ENCODE assay signal across 17 mouse cellular contexts in the genomic region with DNA sequence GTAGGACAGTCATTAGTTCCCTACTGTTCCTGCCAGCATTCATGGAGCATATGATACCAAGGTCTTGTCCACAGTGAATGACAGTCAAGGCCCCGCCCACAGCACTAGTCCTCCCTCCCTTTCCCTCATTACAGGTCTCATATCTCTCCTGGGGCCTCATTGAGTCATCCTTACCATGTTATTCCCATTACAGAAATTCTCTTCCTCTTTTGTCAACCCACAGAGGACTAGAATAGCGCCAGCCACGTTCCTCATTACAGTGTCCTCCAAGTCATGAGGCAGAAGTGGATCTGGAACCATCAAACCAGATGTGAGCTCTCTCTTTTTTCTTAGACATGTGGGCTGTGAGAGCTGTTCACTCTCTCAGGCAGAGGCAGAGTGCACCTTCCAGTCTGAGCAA.
DNase-seq lines count a peak whose midpoint lies in the region; ATAC-seq and TF ChIP-seq lines count a peak whose summit lies in the region.
"Had no signal": no experiment of that assay in that cellular context is flagged by ENCODE, and none has a peak within 500 bp of the region (broad histone marks: within the 10 kb centered on the region; RNA-seq: fewer than 3 reads in every experiment).

No protein-coding gene starts in this region.

- H3K4me2 ChIP-seq in liver, postnatal 0 days (ENCODE audit: low read depth, low read length), result no peak overlapping the region
- no peak overlapping the region for H3K4me2 ChIP-seq in liver, embryonic 12.5 days
- H3K4me2 ChIP-seq: embryonic facial prominence, embryonic 13.5 days; limb, embryonic 13.5 days; stomach, embryonic 15.5 days had no signal

- ATAC-seq in liver, postnatal 0 days, result no peak
- no peak for ATAC-seq in liver, embryonic 12.5 days
- ATAC-seq: hindbrain, postnatal 0 days had no signal

- no peak for DNase-seq in gastrocnemius, adult 2 months
- no peak for DNase-seq in gastrocnemius, adult 8-10 months (ENCODE audit: low spot score in 2 of 2)
- peak; percentile 91 for DNase-seq in 3T3-L1 (ENCODE audit: low read depth, low spot score)
- DNase-seq in monocyte, adult 2 months (ENCODE audit: low read depth in 1 of 2, low spot score in 2 of 2), result peak; percentile 45 to 68
- no peak for DNase-seq in liver, postnatal 0 days
- DNase-seq in adrenal gland, postnatal 36 days, result no peak
- DNase-seq: adrenal gland, adult 8-10 months; B cell, adult 2 months; cerebellum, adult 11 months; cerebellum, postnatal 25 days had no signal

- TF ChIP-seq EP300 in liver, postnatal 0 days (IDR thresholded peaks at IDR 0.05; ENCODE audit: low read depth), result no peak

- H3K9me3 ChIP-seq in liver, postnatal 0 days (ENCODE audit: low read length), result no peaks in the 10 kb centered on the region
- H3K9me3 ChIP-seq in liver, embryonic 12.5 days (replicated peaks), result no peaks in the 10 kb centered on the region
- H3K9me3 ChIP-seq: embryonic facial prominence, embryonic 13.5 days; limb, embryonic 13.5 days; stomach, embryonic 15.5 days had no signal

- H3K4me3 ChIP-seq in gastrocnemius, adult 2 months, result no peak overlapping the region
- no peak overlapping the region for H3K4me3 ChIP-seq in brown adipose tissue, adult 24 weeks (ENCODE audit: insufficient read depth, low read depth, low read length)
- no peak overlapping the region for H3K4me3 ChIP-seq in liver, postnatal 0 days (ENCODE audit: low read depth, low read length)
- no peak overlapping the region for H3K4me3 ChIP-seq in liver, embryonic 12.5 days
- H3K4me3 ChIP-seq: embryonic facial prominence, embryonic 13.5 days; layer of hippocampus, adult 2 months; limb, embryonic 13.5 days; stomach, embryonic 15.5 days had no signal

- intact Hi-C loops in gastrocnemius, adult 2 months (cut with DNase I), result loop anchor here (2.0 to 5.0 kb wide), 2 partner anchors 13 to 72 kb away; no protein-coding TSS in a partner anchor

- 49% methylated on average over 3 of the region's 3 CpGs for WGBS in liver, postnatal 0 days (ENCODE audit: insufficient replicate concordance)
- WGBS in liver, embryonic 12.5 days (ENCODE audit: insufficient replicate concordance), result 21% methylated on average over 3 of the region's 3 CpGs

- peak overlapping the region; percentile 24; the same call in 1 of the 2 replicates for H3K27ac ChIP-seq in gastrocnemius, adult 2 months
- H3K27ac ChIP-seq in brown adipose tissue, adult 24 weeks (replicated peaks; ENCODE audit: low read depth, low read length), result peak overlapping the region; percentile 62
- no peak overlapping the region for H3K27ac ChIP-seq in liver, postnatal 0 days (ENCODE audit: low read depth)
- no peak overlapping the region for H3K27ac ChIP-seq in liver, embryonic 12.5 days
- H3K27ac ChIP-seq: embryonic facial prominence, embryonic 13.5 days; hindbrain, postnatal 0 days; layer of hippocampus, adult 2 months; limb, embryonic 13.5 days; stomach, embryonic 15.5 days had no signal

- TF ChIP-seq CTCF in gastrocnemius, adult 2 months (IDR thresholded peaks at IDR 0.05), result no peak
- TF ChIP-seq CTCF in liver, postnatal 0 days (IDR thresholded peaks at IDR 0.05; ENCODE audit: low read depth), result no peak

- no peaks in the 10 kb centered on the region for H3K27me3 ChIP-seq in liver, postnatal 0 days (ENCODE audit: insufficient read depth, low read length)
- no peaks in the 10 kb centered on the region for H3K27me3 ChIP-seq in liver, embryonic 12.5 days (replicated peaks)
- H3K27me3 ChIP-seq: embryonic facial prominence, embryonic 13.5 days; limb, embryonic 13.5 days; stomach, embryonic 15.5 days had no signal

- no peak overlapping the region for H3K9ac ChIP-seq in liver, postnatal 0 days (replicated peaks)
- H3K9ac ChIP-seq in liver, embryonic 12.5 days, result no peak overlapping the region
- H3K9ac ChIP-seq: embryonic facial prominence, embryonic 13.5 days; limb, embryonic 13.5 days; stomach, embryonic 15.5 days had no signal

- no peaks in the 10 kb centered on the region for H3K36me3 ChIP-seq in liver, postnatal 0 days (replicated peaks; ENCODE audit: insufficient read depth, low read length)
- no peaks in the 10 kb centered on the region for H3K36me3 ChIP-seq in liver, embryonic 12.5 days
- H3K36me3 ChIP-seq: embryonic facial prominence, embryonic 13.5 days; limb, embryonic 13.5 days; stomach, embryonic 15.5 days had no signal

- H3K4me1 ChIP-seq in brown adipose tissue, adult 24 weeks (ENCODE audit: control insufficient read depth, insufficient read depth, insufficient read length, low read length), result peaks cover 23% of the 10 kb centered on the region
- peaks cover 26% of the 10 kb centered on the region for H3K4me1 ChIP-seq in liver, postnatal 0 days (ENCODE audit: insufficient read depth)
- H3K4me1 ChIP-seq in liver, embryonic 12.5 days, result peaks cover 21% of the 10 kb centered on the region

Comparison
In these comparisons a context has a peak if more than half of its experiments do, and no peak if none do; other contexts are left out.
1. DNase-seq: peak in 3T3-L1 (single experiment) and monocyte, adult 2 months (2 of 2); none in gastrocnemius, adult 2 months (single experiment), gastrocnemius, adult 8-10 months (0 of 2), liver, postnatal 0 days (single experiment) and adrenal gland, postnatal 36 days (0 of 2).
2. H3K27ac ChIP-seq: peak in gastrocnemius, adult 2 months (single experiment) and brown adipose tissue, adult 24 weeks (single experiment); none in liver, postnatal 0 days (single experiment) and liver, embryonic 12.5 days (single experiment).